In the genomic region with DNA sequence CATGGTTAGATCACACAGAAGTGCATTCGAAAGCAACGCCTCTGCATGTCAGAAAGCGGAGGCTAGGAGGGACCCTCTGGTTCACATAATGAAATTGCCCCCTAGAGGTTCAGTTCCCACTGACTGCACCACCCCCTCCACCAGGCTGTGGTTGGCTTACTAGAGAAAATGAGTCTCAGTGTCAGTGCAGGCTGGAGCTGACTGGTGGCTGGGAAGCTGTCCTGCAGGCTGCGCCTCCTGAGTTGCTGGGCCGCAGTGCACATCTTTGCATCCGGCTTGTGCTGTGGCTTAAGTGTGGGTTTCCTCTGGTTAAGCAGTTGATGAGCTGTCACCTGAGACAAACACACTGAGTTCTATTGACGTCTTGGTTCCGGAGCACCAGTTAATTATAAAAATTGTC, we compare ENCODE assay signal across 8 mouse cellular contexts.
DNase-seq lines count a peak whose midpoint lies in the region; ATAC-seq lines count a peak whose summit lies in the region.

No protein-coding gene starts in this region.

- peak; percentile 41 for DNase-seq in embryonic facial prominence, embryonic 10.5 days (ENCODE audit: low spot score)
- no peak for DNase-seq in liver, embryonic 13.5 days
- peak; percentile 43 for DNase-seq in retina, postnatal 1 day
- no peak for DNase-seq in Muller cell, postnatal 12 days (ENCODE audit: inconsistent ontology term)
- DNase-seq in adipocyte (ENCODE audit: low spot score) = no peak

- H3K4me1 ChIP-seq in heart, embryonic 14.5 days (ENCODE audit: control insufficient read depth in 2 of 2, insufficient read depth in 2 of 2, low read length in 2 of 2) = 0 out of 4 replicates have a peak, but pooled peaks cover 0 to 2% of the 10 kb centered on the region in 2 experiments
- H3K4me1 ChIP-seq in heart, embryonic 11.5 days (ENCODE audit: control insufficient read depth, insufficient read depth, low read length) = 0 out of 2 replicates have a peak, but pooled peaks cover 3% of the 10 kb centered on the region
- peaks cover 6% of the 10 kb centered on the region; the same call in 1 of the 2 replicates for H3K4me1 ChIP-seq in embryonic facial prominence, embryonic 10.5 days
- H3K4me1 ChIP-seq in liver, embryonic 13.5 days (replicated peaks) = peaks cover 54% of the 10 kb centered on the region

- 77% methylated on average over 8 of the region's 8 CpGs for WGBS in heart, embryonic 14.5 days
- 73% methylated on average over 8 of the region's 8 CpGs for WGBS in heart, embryonic 11.5 days (ENCODE audit: insufficient replicate concordance)
- WGBS in embryonic facial prominence, embryonic 10.5 days = 62% methylated on average over 8 of the region's 8 CpGs
- 47% methylated on average over 8 of the region's 8 CpGs for WGBS in liver, embryonic 13.5 days (ENCODE audit: insufficient replicate concordance)

- 0 out of 2 replicates have a peak, but pooled peaks have one; percentile 27 for ATAC-seq in heart, embryonic 14.5 days (ENCODE audit: insufficient number of reproducible peaks, insufficient read depth, low FRiP score, low read depth)
- ATAC-seq in heart, embryonic 11.5 days (replicated peaks; ENCODE audit: insufficient number of reproducible peaks, low FRiP score, low TSS enrichment) = no peak
- ATAC-seq in liver, embryonic 13.5 days (ENCODE audit: low read depth) = peak; percentile 32; the same call in 1 of the 2 replicates
- no peak for ATAC-seq in erythroblast, adult 5-6 weeks (replicated peaks; ENCODE audit: low FRiP score, poor library complexity, severe bottlenecking)

- H3K27ac ChIP-seq in heart, embryonic 14.5 days (replicated peaks in 1 of 2; ENCODE audit: control insufficient read depth in 1 of 2, insufficient read depth in 1 of 2, low read depth in 2 of 2, low read length in 2 of 2) = no peak overlapping the region
- no peak overlapping the region for H3K27ac ChIP-seq in heart, embryonic 11.5 days (ENCODE audit: low read depth, low read length)
- no peak overlapping the region for H3K27ac ChIP-seq in embryonic facial prominence, embryonic 10.5 days (replicated peaks)
- no peak overlapping the region for H3K27ac ChIP-seq in liver, embryonic 13.5 days

- H3K9me3 ChIP-seq in heart, embryonic 14.5 days (ENCODE audit: control insufficient read depth, low read length) = no peaks in the 10 kb centered on the region
- H3K9me3 ChIP-seq in heart, embryonic 11.5 days (replicated peaks; ENCODE audit: control insufficient read depth, low read length) = no peaks in the 10 kb centered on the region
- H3K9me3 ChIP-seq in embryonic facial prominence, embryonic 10.5 days = no peaks in the 10 kb centered on the region
- no peaks in the 10 kb centered on the region for H3K9me3 ChIP-seq in liver, embryonic 13.5 days (replicated peaks)

- no peak overlapping the region for H3K9ac ChIP-seq in heart, embryonic 14.5 days (ENCODE audit: low read length)
- no peak overlapping the region for H3K9ac ChIP-seq in heart, embryonic 11.5 days (ENCODE audit: low read depth, low read length)
- H3K9ac ChIP-seq in liver, embryonic 13.5 days = no peak overlapping the region

- peaks cover 18% of the 10 kb centered on the region for H3K36me3 ChIP-seq in heart, embryonic 14.5 days (ENCODE audit: control insufficient read depth, insufficient read depth, low read length)
- H3K36me3 ChIP-seq in heart, embryonic 11.5 days (ENCODE audit: control insufficient read depth, insufficient read depth, low read length) = peaks cover 7% of the 10 kb centered on the region; the same call in 1 of the 2 replicates
- peaks cover 25% of the 10 kb centered on the region for H3K36me3 ChIP-seq in embryonic facial prominence, embryonic 10.5 days (replicated peaks)
- H3K36me3 ChIP-seq in liver, embryonic 13.5 days = peaks cover 38% of the 10 kb centered on the region

- no peaks in the 10 kb centered on the region for H3K27me3 ChIP-seq in heart, embryonic 14.5 days (ENCODE audit: control insufficient read depth, insufficient read depth, low read length)
- no peaks in the 10 kb centered on the region for H3K27me3 ChIP-seq in heart, embryonic 11.5 days (ENCODE audit: control insufficient read depth, insufficient read depth, low read length)
- H3K27me3 ChIP-seq in embryonic facial prominence, embryonic 10.5 days (replicated peaks; ENCODE audit: low read depth, poor library complexity, severe bottlenecking) = no peaks in the 10 kb centered on the region
- H3K27me3 ChIP-seq in liver, embryonic 13.5 days = no peaks in the 10 kb centered on the region

- H3K4me2 ChIP-seq in heart, embryonic 14.5 days (ENCODE audit: low read length) = no peak overlapping the region
- H3K4me2 ChIP-seq in heart, embryonic 11.5 days = no peak overlapping the region
- H3K4me2 ChIP-seq in liver, embryonic 13.5 days = no peak overlapping the region

- no peak overlapping the region for H3K4me3 ChIP-seq in heart, embryonic 14.5 days (ENCODE audit: control insufficient read depth in 1 of 2, insufficient read depth in 1 of 2, low read depth in 1 of 2, low read length in 2 of 2)
- H3K4me3 ChIP-seq in heart, embryonic 11.5 days (ENCODE audit: low read depth, low read length) = no peak overlapping the region
- no peak overlapping the region for H3K4me3 ChIP-seq in embryonic facial prominence, embryonic 10.5 days
- no peak overlapping the region for H3K4me3 ChIP-seq in liver, embryonic 13.5 days (replicated peaks)

Comparison
In these comparisons a context has a peak if more than half of its experiments do, and no peak if none do; other contexts are left out.
1. ATAC-seq: peak in heart, embryonic 14.5 days (single experiment) and liver, embryonic 13.5 days (single experiment); none in heart, embryonic 11.5 days (single experiment) and erythroblast, adult 5-6 weeks (single experiment).
2. DNase-seq: peak in embryonic facial prominence, embryonic 10.5 days (single experiment) and retina, postnatal 1 day (single experiment); none in liver, embryonic 13.5 days (single experiment), Muller cell, postnatal 12 days (single experiment) and adipocyte (single experiment).